Mouse (Mus musculus): ENCODE results near the gene Metrn. TPM values are rescaled to one million over a fixed set of nuclear protein-coding genes. Genes with fewer than 3 reads are reported as not detected.
A peak's percentile ranks its signal among the peaks of the same experiment; 100 is the strongest.

The Metrn gene
- polyA plus RNA-seq, 1 experiment: 74.8 TPM

GRCm38 (mm10) chr17:25783861-25784574 lies 12.9 kb downstream of the Metrn start:
- Histone ChIP-seq H3K4me3 (replicated peaks; ENCODE audit: control insufficient read depth, low read depth, low read length) (no peak overlapping the region), H3K27ac (ENCODE audit: control insufficient read depth, insufficient read depth, low read depth, low read length, poor library complexity) (no peak overlapping the region), H3K4me1 (ENCODE audit: control insufficient read depth, insufficient read depth, low read length) (peaks cover 2% of the 10 kb centered on the region)
- WGBS: 65% methylated on average over 15 of the region's 15 CpGs
- TF ChIP-seq POLR2A (IDR thresholded peaks at IDR 0.05; ENCODE audit: borderline replicate concordance, control insufficient read depth, low read depth, low read length) (peak; percentile 20; the same call in 1 of the 2 replicates), CTCF (IDR thresholded peaks at IDR 0.05; ENCODE audit: control insufficient read depth, insufficient read depth, low read length) (no peak)

- Histone ChIP-seq H3K27ac (ENCODE audit: control insufficient read depth, insufficient read depth, low read depth, low read length, poor library complexity) (no peak overlapping the region), H3K4me1 (ENCODE audit: control insufficient read depth, insufficient read depth, low read length) (peaks cover 2% of the 10 kb centered on the region), H3K4me3 (replicated peaks; ENCODE audit: control insufficient read depth, low read depth, low read length) (no peak overlapping the region)
- WGBS: 80% methylated on average over 7 of the region's 7 CpGs
- TF ChIP-seq CTCF (IDR thresholded peaks at IDR 0.05; ENCODE audit: control insufficient read depth, insufficient read depth, low read length) (no peak), POLR2A (IDR thresholded peaks at IDR 0.05; ENCODE audit: borderline replicate concordance, control insufficient read depth, low read depth, low read length) (no peak)
Observed at GRCm38 (mm10) chr17:25783086-25783485, 13.8 kb downstream of the Metrn start.

GRCm38 (mm10) chr17:25781339-25781738 lies 15.6 kb downstream of the Metrn start:
- H3K4me1 ChIP-seq (ENCODE audit: control insufficient read depth, insufficient read depth, low read length): peaks cover 2% of the 10 kb centered on the region
- no peak for TF ChIP-seq POLR2A (IDR thresholded peaks at IDR 0.05; ENCODE audit: borderline replicate concordance, control insufficient read depth, low read depth, low read length)
- no peak for TF ChIP-seq CTCF (IDR thresholded peaks at IDR 0.05; ENCODE audit: control insufficient read depth, insufficient read depth, low read length)
- no peak overlapping the region for H3K4me3 ChIP-seq (replicated peaks; ENCODE audit: control insufficient read depth, low read depth, low read length)
- 81% methylated on average over 6 of the region's 6 CpGs for WGBS
- H3K27ac ChIP-seq (ENCODE audit: control insufficient read depth, insufficient read depth, low read depth, low read length, poor library complexity): no peak overlapping the region

GRCm38 (mm10) chr17:25777948-25778347 lies 19.0 kb downstream of the Metrn start:
- H3K4me1 ChIP-seq (ENCODE audit: control insufficient read depth, insufficient read depth, low read length): peaks cover 4% of the 10 kb centered on the region
- WGBS: 86% methylated on average over 5 of the region's 5 CpGs
- no peak overlapping the region for H3K27ac ChIP-seq (ENCODE audit: control insufficient read depth, insufficient read depth, low read depth, low read length, poor library complexity)
- no peak overlapping the region for H3K4me3 ChIP-seq (replicated peaks; ENCODE audit: control insufficient read depth, low read depth, low read length)
- TF ChIP-seq POLR2A (IDR thresholded peaks at IDR 0.05; ENCODE audit: borderline replicate concordance, control insufficient read depth, low read depth, low read length) (no peak), CTCF (IDR thresholded peaks at IDR 0.05; ENCODE audit: control insufficient read depth, insufficient read depth, low read length) (no peak)

GRCm38 (mm10) chr17:25775318-25776062 lies 21.4 kb downstream of the Metrn start:
- WGBS: 69% methylated on average over 10 of the region's 10 CpGs
- no peak overlapping the region for H3K4me3 ChIP-seq (replicated peaks; ENCODE audit: control insufficient read depth, low read depth, low read length)

GRCm38 (mm10) chr17:25773549-25774120 lies 23.3 kb downstream of the Metrn start, which contains the start of gene Narfl:
Gene Narfl (plus strand): TSS chr17:25773776.
- Histone ChIP-seq H3K27ac (ENCODE audit: control insufficient read depth, insufficient read depth, low read depth, low read length, poor library complexity) (peak within 1 kb of the TSS; percentile 6; the same call in 1 of the 2 replicates), H3K4me1 (ENCODE audit: control insufficient read depth, insufficient read depth, low read length) (peaks cover 4% of the 10 kb centered on the region), H3K4me3 (replicated peaks; ENCODE audit: control insufficient read depth, low read depth, low read length) (peak within 1 kb of the TSS; percentile 92)
- TF ChIP-seq POLR2A (IDR thresholded peaks at IDR 0.05; ENCODE audit: borderline replicate concordance, control insufficient read depth, low read depth, low read length): peak; percentile 89
- TF ChIP-seq CTCF (IDR thresholded peaks at IDR 0.05; ENCODE audit: control insufficient read depth, insufficient read depth, low read length): peak; percentile 97
- under 1% methylated on average over 37 of the region's 37 CpGs for WGBS

More at GRCm38 (mm10) chr17:25775318-25776062, 21.4 kb downstream of the Metrn start:
- Histone ChIP-seq H3K27ac (ENCODE audit: control insufficient read depth, insufficient read depth, low read depth, low read length, poor library complexity) (no peak overlapping the region), H3K4me1 (ENCODE audit: control insufficient read depth, insufficient read depth, low read length) (peaks cover 4% of the 10 kb centered on the region)
- TF ChIP-seq POLR2A (IDR thresholded peaks at IDR 0.05; ENCODE audit: borderline replicate concordance, control insufficient read depth, low read depth, low read length) (no peak), CTCF (IDR thresholded peaks at IDR 0.05; ENCODE audit: control insufficient read depth, insufficient read depth, low read length) (no peak)

GRCm38 (mm10) chr17:25769331-25769730 lies 27.6 kb downstream of the Metrn start:
- TF ChIP-seq POLR2A (IDR thresholded peaks at IDR 0.05; ENCODE audit: borderline replicate concordance, control insufficient read depth, low read depth, low read length) (no peak), CTCF (IDR thresholded peaks at IDR 0.05; ENCODE audit: control insufficient read depth, insufficient read depth, low read length) (no peak)
- no peak overlapping the region for H3K27ac ChIP-seq (ENCODE audit: control insufficient read depth, insufficient read depth, low read depth, low read length, poor library complexity)
- no peak overlapping the region for H3K4me3 ChIP-seq (replicated peaks; ENCODE audit: control insufficient read depth, low read depth, low read length)
- 53% methylated on average over 9 of the region's 9 CpGs for WGBS
- peaks cover 3% of the 10 kb centered on the region for H3K4me1 ChIP-seq (ENCODE audit: control insufficient read depth, insufficient read depth, low read length)

GRCm38 (mm10) chr17:25765886-25766285 lies 31.1 kb downstream of the Metrn start:
- no peak overlapping the region for H3K4me3 ChIP-seq (replicated peaks; ENCODE audit: control insufficient read depth, low read depth, low read length)
- H3K27ac ChIP-seq (ENCODE audit: control insufficient read depth, insufficient read depth, low read depth, low read length, poor library complexity): no peak overlapping the region
- H3K4me1 ChIP-seq (ENCODE audit: control insufficient read depth, insufficient read depth, low read length): no peaks in the 10 kb centered on the region
- WGBS: 67% methylated on average over 5 of the region's 5 CpGs
- TF ChIP-seq POLR2A (IDR thresholded peaks at IDR 0.05; ENCODE audit: borderline replicate concordance, control insufficient read depth, low read depth, low read length) (no peak), CTCF (IDR thresholded peaks at IDR 0.05; ENCODE audit: control insufficient read depth, insufficient read depth, low read length) (no peak)

Measured in bone marrow, adult 2 months (tissue).